Comparison of ENCODE assay signal across 24 mouse cellular contexts in the genomic region with DNA sequence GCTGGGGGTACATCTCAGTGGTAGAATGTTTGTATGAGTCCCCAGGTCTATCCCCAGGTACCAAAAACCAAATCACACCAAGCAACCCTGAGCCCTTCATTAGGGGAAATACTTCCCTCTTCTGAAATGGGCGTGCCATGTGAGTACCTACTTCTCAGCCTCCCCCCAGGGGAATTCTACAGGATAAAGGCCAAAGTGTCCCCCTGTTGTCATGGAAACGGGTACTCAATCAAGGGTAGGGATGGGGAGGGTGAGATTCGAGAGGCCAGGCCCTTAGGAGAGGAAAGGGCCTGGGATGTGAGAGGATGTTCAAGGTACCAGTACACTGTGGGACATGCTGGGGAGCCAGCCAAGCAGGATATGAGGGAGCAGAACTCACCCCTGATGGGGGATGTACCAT.
A peak's percentile ranks its signal among the peaks of the same experiment; 100 is the strongest.
DNase-seq lines count a peak whose midpoint lies in the region; ATAC-seq lines count a peak whose summit lies in the region.
"Had no signal": no experiment of that assay in that cellular context is flagged by ENCODE, and none has a peak within 500 bp of the region (broad histone marks: within the 10 kb centered on the region; RNA-seq: fewer than 3 reads in every experiment).

No protein-coding gene starts in this region.

- 32% methylated on average over 3 of the region's 3 CpGs for whole genome bisulfite sequencing in forebrain, embryonic 12.5 days
- WGBS in forebrain, embryonic 14.5 days, result 36% methylated on average over 3 of the region's 3 CpGs
- WGBS in midbrain, embryonic 10.5 days, result 54% methylated on average over 3 of the region's 3 CpGs
- WGBS in midbrain, embryonic 15.5 days, result 40% methylated on average over 3 of the region's 3 CpGs
- 74% methylated on average over 3 of the region's 3 CpGs for WGBS in limb, embryonic 10.5 days

- DNase-seq in forebrain, embryonic 14.5 days (ENCODE audit: low spot score), result no peak
- no peak for DNase-seq in midbrain, embryonic 10.5 days (ENCODE audit: low spot score)
- DNase-seq in R1 (ENCODE audit: low read depth, low spot score), result peak; percentile 34
- no peak for DNase-seq in limb, embryonic 10.5 days (ENCODE audit: low spot score)
- no peak for DNase-seq in layer of hippocampus, adult 9-10 months (ENCODE audit: low spot score)
- DNase-seq: adrenal gland, postnatal 36 days; cerebellum, adult 9-10 months; gastrocnemius, postnatal 36 days; heart, postnatal 36 days; kidney, adult 18-20 months; lung, embryonic 14.5 days; lung, postnatal 36 days; right cerebral cortex, postnatal 14 days had no signal

- peaks cover 81% of the 10 kb centered on the region for H3K4me1 ChIP-seq in forebrain, embryonic 12.5 days
- peaks cover 28% of the 10 kb centered on the region for H3K4me1 ChIP-seq in forebrain, embryonic 14.5 days (ENCODE audit: control insufficient read depth, insufficient read depth, low read length)
- H3K4me1 ChIP-seq in midbrain, embryonic 10.5 days, result peaks cover 85% of the 10 kb centered on the region
- peaks cover 53% of the 10 kb centered on the region for H3K4me1 ChIP-seq in midbrain, embryonic 15.5 days
- peaks cover 76% of the 10 kb centered on the region for H3K4me1 ChIP-seq in limb, embryonic 10.5 days

- H3K36me3 ChIP-seq in forebrain, embryonic 12.5 days (replicated peaks), result peaks cover 24% of the 10 kb centered on the region
- peaks cover 19% of the 10 kb centered on the region for H3K36me3 ChIP-seq in forebrain, embryonic 14.5 days (ENCODE audit: control insufficient read depth, insufficient read depth, low read length)
- H3K36me3 ChIP-seq in midbrain, embryonic 10.5 days, result peaks cover 61% of the 10 kb centered on the region
- 0 out of 2 replicates have a peak, but pooled peaks cover 7% of the 10 kb centered on the region for H3K36me3 ChIP-seq in midbrain, embryonic 15.5 days (replicated peaks)
- peaks cover 26% of the 10 kb centered on the region for H3K36me3 ChIP-seq in limb, embryonic 10.5 days

- H3K9ac ChIP-seq in forebrain, embryonic 12.5 days, result no peak overlapping the region
- no peak overlapping the region for H3K9ac ChIP-seq in forebrain, embryonic 14.5 days (ENCODE audit: low read length)
- no peak overlapping the region for H3K9ac ChIP-seq in midbrain, embryonic 15.5 days
- H3K9ac ChIP-seq: embryonic facial prominence, embryonic 13.5 days; limb, embryonic 15.5 days; liver, embryonic 14.5 days; lung, embryonic 14.5 days had no signal

- no peaks in the 10 kb centered on the region for H3K27me3 ChIP-seq in forebrain, embryonic 12.5 days
- no peaks in the 10 kb centered on the region for H3K27me3 ChIP-seq in forebrain, embryonic 14.5 days (replicated peaks; ENCODE audit: control insufficient read depth, insufficient read depth, low read length)
- no peaks in the 10 kb centered on the region for H3K27me3 ChIP-seq in midbrain, embryonic 10.5 days (ENCODE audit: low read depth, poor library complexity, severe bottlenecking)
- no peaks in the 10 kb centered on the region for H3K27me3 ChIP-seq in midbrain, embryonic 15.5 days (replicated peaks)
- H3K27me3 ChIP-seq in limb, embryonic 10.5 days (ENCODE audit: low read depth, poor library complexity, severe bottlenecking), result no peaks in the 10 kb centered on the region
- H3K27me3 ChIP-seq: embryonic facial prominence, embryonic 13.5 days; limb, embryonic 15.5 days had no signal

- no peak for ATAC-seq in forebrain, embryonic 12.5 days (ENCODE audit: low FRiP score)
- no peak for ATAC-seq in forebrain, embryonic 14.5 days
- ATAC-seq in midbrain, embryonic 15.5 days (replicated peaks), result no peak
- ATAC-seq: CD4-positive, CD25-positive, alpha-beta regulatory T cell, adult 4 months; inflammation-experienced regulatory T-cells, adult 6 months had no signal

- H3K27ac ChIP-seq in forebrain, embryonic 12.5 days, result peak overlapping the region; percentile 87
- no peak overlapping the region for H3K27ac ChIP-seq in forebrain, embryonic 14.5 days (ENCODE audit: low read depth, low read length)
- peak overlapping the region; percentile 73 for H3K27ac ChIP-seq in midbrain, embryonic 10.5 days (replicated peaks)
- no peak overlapping the region for H3K27ac ChIP-seq in midbrain, embryonic 15.5 days
- H3K27ac ChIP-seq in limb, embryonic 10.5 days, result peak overlapping the region; percentile 71; the same call in 1 of the 2 replicates
- H3K27ac ChIP-seq: embryonic facial prominence, embryonic 13.5 days; kidney, postnatal 0 days; left cerebral cortex, adult 2 months; limb, embryonic 15.5 days; liver, embryonic 14.5 days; stomach, postnatal 0 days had no signal

- no peaks in the 10 kb centered on the region for H3K9me3 ChIP-seq in forebrain, embryonic 12.5 days
- no peaks in the 10 kb centered on the region for H3K9me3 ChIP-seq in forebrain, embryonic 14.5 days (replicated peaks; ENCODE audit: control insufficient read depth, low read length)
- no peaks in the 10 kb centered on the region for H3K9me3 ChIP-seq in midbrain, embryonic 10.5 days (replicated peaks)
- no peaks in the 10 kb centered on the region for H3K9me3 ChIP-seq in midbrain, embryonic 15.5 days
- no peaks in the 10 kb centered on the region for H3K9me3 ChIP-seq in limb, embryonic 10.5 days (replicated peaks)
- H3K9me3 ChIP-seq: embryonic facial prominence, embryonic 13.5 days; limb, embryonic 15.5 days had no signal

- no peak overlapping the region for H3K4me3 ChIP-seq in forebrain, embryonic 12.5 days (replicated peaks)
- H3K4me3 ChIP-seq in forebrain, embryonic 14.5 days (ENCODE audit: low read depth, low read length), result no peak overlapping the region
- H3K4me3 ChIP-seq in midbrain, embryonic 10.5 days, result no peak overlapping the region
- H3K4me3 ChIP-seq in midbrain, embryonic 15.5 days, result no peak overlapping the region
- H3K4me3 ChIP-seq in limb, embryonic 10.5 days, result no peak overlapping the region
- H3K4me3 ChIP-seq: embryonic facial prominence, embryonic 13.5 days; erythroblast, embryonic 14.5 days; left cerebral cortex, adult 2 months; limb, embryonic 15.5 days had no signal

- no peak overlapping the region for H3K4me2 ChIP-seq in forebrain, embryonic 12.5 days
- no peak overlapping the region for H3K4me2 ChIP-seq in forebrain, embryonic 14.5 days (ENCODE audit: low read length)
- H3K4me2 ChIP-seq in midbrain, embryonic 15.5 days, result no peak overlapping the region
- H3K4me2 ChIP-seq: embryonic facial prominence, embryonic 13.5 days; limb, embryonic 15.5 days; lung, embryonic 14.5 days had no signal

Comparison
In these comparisons a context has a peak if more than half of its experiments do, and no peak if none do; other contexts are left out.
1. H3K27ac ChIP-seq: peak in forebrain, embryonic 12.5 days (single experiment), midbrain, embryonic 10.5 days (single experiment) and limb, embryonic 10.5 days (single experiment); none in forebrain, embryonic 14.5 days (single experiment) and midbrain, embryonic 15.5 days (single experiment).